Mouse (Mus musculus) common myeloid progenitor, adult 5-6 weeks (primary cell): ENCODE data around the gene Aplf. TPM values are rescaled to one million over a fixed set of nuclear protein-coding genes. Genes with fewer than 3 reads are reported as not detected.

Source experiments
- ATAC-seq: replicated peaks from 2 replicates; pipeline ENCODE4 v1.8.0; 2016; ENCODE audit warnings: low read depth, mild to moderate bottlenecking, moderate TSS enrichment, inconsistent platforms; ENCODE audit not compliant: poor library complexity, severe bottlenecking
- total RNA-seq: library from RNA; stranded (forward); fragments of 200-1000, 187-1606 nt; gene quantifications from 2 replicates; pipeline ENCODE4 v1.2.3, GENCODE M21; 2017

The Aplf gene
- 36.5 and 42.4 TPM in 2 replicates for total RNA-seq

GRCm38 (mm10) chr6:87671771-87672517 is at the start of gene Aplf:
Aplf (minus strand) TSS chr6:87672193.
- ATAC-seq, result peak; percentile 95

GRCm38 (mm10) chr6:87714091-87714490 is 42.1 kb upstream of the Aplf start:
- no peak for ATAC-seq

- ATAC-seq, result no peak
Observed at GRCm38 (mm10) chr6:87712311-87712710, 40.3 kb upstream of the Aplf start.

- peak; percentile 56 for ATAC-seq
Observed at GRCm38 (mm10) chr6:87706246-87706645, 34.3 kb upstream of the Aplf start.

- ATAC-seq, result no peak
Observed at GRCm38 (mm10) chr6:87696544-87696943, 24.6 kb upstream of the Aplf start.

- ATAC-seq, result no peak
Observed at GRCm38 (mm10) chr6:87695947-87696346, 24.0 kb upstream of the Aplf start.

GRCm38 (mm10) chr6:87680418-87680817 is 8.4 kb upstream of the Aplf start:
- no peak for ATAC-seq

- ATAC-seq, result no peak
Observed at GRCm38 (mm10) chr6:87672661-87673060, 668 bp upstream of the Aplf start.

GRCm38 (mm10) chr6:87671353-87671752 is 640 bp downstream of the Aplf start:
- no peak for ATAC-seq

- peak; percentile 22; the same call in 1 of the 2 replicates for ATAC-seq
Observed at GRCm38 (mm10) chr6:87669894-87670588, 2.0 kb downstream of the Aplf start.

- no peak for ATAC-seq
Observed at GRCm38 (mm10) chr6:87668733-87669132, 3.3 kb downstream of the Aplf start.

- ATAC-seq, result no peak
Observed at GRCm38 (mm10) chr6:87667804-87668203, 4.2 kb downstream of the Aplf start.

GRCm38 (mm10) chr6:87663445-87663844 is 8.5 kb downstream of the Aplf start:
- no peak for ATAC-seq

GRCm38 (mm10) chr6:87662197-87662596 is 9.8 kb downstream of the Aplf start:
- peak; percentile 50; the same call in 1 of the 2 replicates for ATAC-seq

GRCm38 (mm10) chr6:87661707-87662106 is 10.3 kb downstream of the Aplf start:
- ATAC-seq, result no peak

GRCm38 (mm10) chr6:87658816-87659215 is 13.2 kb downstream of the Aplf start:
- peak; percentile 65 for ATAC-seq

GRCm38 (mm10) chr6:87653904-87654638 is 17.9 kb downstream of the Aplf start:
- peak; percentile 43; the same call in 1 of the 2 replicates for ATAC-seq

- no peak for ATAC-seq
Observed at GRCm38 (mm10) chr6:87653478-87653877, 18.5 kb downstream of the Aplf start.

- ATAC-seq, result no peak
Observed at GRCm38 (mm10) chr6:87652670-87653069, 19.3 kb downstream of the Aplf start.

GRCm38 (mm10) chr6:87651787-87652186 is 20.2 kb downstream of the Aplf start:
- ATAC-seq, result no peak
